12 mouse cellular contexts compared by ENCODE assay signal in the genomic region with DNA sequence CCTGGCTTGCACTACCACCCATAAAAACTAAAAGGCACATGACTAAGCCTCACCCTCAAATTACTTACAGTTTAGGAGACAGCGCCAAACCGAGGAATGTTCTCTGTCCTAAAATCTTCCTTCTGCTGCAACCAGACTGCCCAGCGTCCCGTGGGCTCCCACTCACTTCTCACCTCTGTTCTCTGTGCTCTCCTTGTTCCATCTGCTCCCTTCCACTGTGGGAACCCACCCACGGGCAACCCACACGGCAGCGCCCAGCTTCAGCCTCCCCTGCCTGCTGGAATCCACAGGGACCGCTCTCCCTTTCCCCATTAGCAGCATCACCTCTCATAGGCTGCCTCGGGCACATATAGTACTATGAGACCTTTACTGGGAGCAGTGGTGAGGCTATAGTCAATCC. TPM values are rescaled to one million over a fixed set of nuclear protein-coding genes. Genes with fewer than 3 reads are reported as not detected.
A peak's percentile ranks its signal among the peaks of the same experiment; 100 is the strongest.
DNase-seq lines count a peak whose midpoint lies in the region; ATAC-seq lines count a peak whose summit lies in the region.
"Had no signal": no experiment of that assay in that cellular context is flagged by ENCODE, and none has a peak within 500 bp of the region (broad histone marks: within the 10 kb centered on the region; RNA-seq: fewer than 3 reads in every experiment).

No protein-coding gene starts in this region.

- H3K4me1 ChIP-seq in limb, embryonic 13.5 days, result peaks cover 64% of the 10 kb centered on the region
- H3K4me1 ChIP-seq in limb, embryonic 10.5 days, result peaks cover 26% of the 10 kb centered on the region
- H3K4me1 ChIP-seq in embryonic facial prominence, embryonic 15.5 days, result peaks cover 55% of the 10 kb centered on the region
- H3K4me1 ChIP-seq in stomach, embryonic 14.5 days (ENCODE audit: control insufficient read depth, insufficient read depth, low read length), result peaks cover 20% of the 10 kb centered on the region
- H3K4me1 ChIP-seq in midbrain, embryonic 15.5 days, result peaks cover 41% of the 10 kb centered on the region
- H3K4me1 ChIP-seq in midbrain, embryonic 14.5 days (ENCODE audit: control insufficient read depth, insufficient read depth, low read length), result peaks cover 19% of the 10 kb centered on the region

- H3K36me3 ChIP-seq in limb, embryonic 13.5 days, result no peaks in the 10 kb centered on the region
- H3K36me3 ChIP-seq in limb, embryonic 10.5 days, result no peaks in the 10 kb centered on the region
- no peaks in the 10 kb centered on the region for H3K36me3 ChIP-seq in embryonic facial prominence, embryonic 15.5 days
- H3K36me3 ChIP-seq in stomach, embryonic 14.5 days (ENCODE audit: control insufficient read depth, insufficient read depth, low read length), result no peaks in the 10 kb centered on the region
- H3K36me3 ChIP-seq in midbrain, embryonic 15.5 days (replicated peaks), result no peaks in the 10 kb centered on the region
- no peaks in the 10 kb centered on the region for H3K36me3 ChIP-seq in midbrain, embryonic 14.5 days (ENCODE audit: control insufficient read depth, insufficient read depth, low read length)
- H3K36me3 ChIP-seq: forebrain, embryonic 12.5 days had no signal

- no peak for DNase-seq in limb, embryonic 10.5 days (ENCODE audit: low spot score)
- peak; percentile 72 for DNase-seq in layer of hippocampus, adult 9-11 months
- no peak for DNase-seq in midbrain, embryonic 14.5 days
- DNase-seq: adrenal gland, postnatal 14 days; heart, adult 18-20 months; heart, postnatal 4 days had no signal

- H3K9ac ChIP-seq in limb, embryonic 13.5 days, result no peak overlapping the region
- no peak overlapping the region for H3K9ac ChIP-seq in embryonic facial prominence, embryonic 15.5 days
- H3K9ac ChIP-seq in stomach, embryonic 14.5 days (replicated peaks; ENCODE audit: low read depth, low read length), result no peak overlapping the region
- no peak overlapping the region for H3K9ac ChIP-seq in midbrain, embryonic 15.5 days
- no peak overlapping the region for H3K9ac ChIP-seq in midbrain, embryonic 14.5 days (replicated peaks; ENCODE audit: low read length)
- H3K9ac ChIP-seq: forebrain, embryonic 12.5 days; liver, embryonic 14.5 days had no signal

- WGBS in limb, embryonic 13.5 days, result 71% methylated on average over 9 of the region's 9 CpGs
- WGBS in limb, embryonic 10.5 days, result 82% methylated on average over 9 of the region's 9 CpGs
- WGBS in embryonic facial prominence, embryonic 15.5 days, result 70% methylated on average over 9 of the region's 9 CpGs
- 86% methylated on average over 9 of the region's 9 CpGs for WGBS in stomach, embryonic 14.5 days
- 89% methylated on average over 9 of the region's 9 CpGs for WGBS in midbrain, embryonic 15.5 days
- 92% methylated on average over 9 of the region's 9 CpGs for WGBS in midbrain, embryonic 14.5 days

- H3K9me3 ChIP-seq in limb, embryonic 13.5 days, result no peaks in the 10 kb centered on the region
- no peaks in the 10 kb centered on the region for H3K9me3 ChIP-seq in limb, embryonic 10.5 days (replicated peaks)
- no peaks in the 10 kb centered on the region for H3K9me3 ChIP-seq in embryonic facial prominence, embryonic 15.5 days (replicated peaks)
- H3K9me3 ChIP-seq in stomach, embryonic 14.5 days (ENCODE audit: control insufficient read depth, low read depth, low read length), result no peaks in the 10 kb centered on the region
- no peaks in the 10 kb centered on the region for H3K9me3 ChIP-seq in midbrain, embryonic 15.5 days
- no peaks in the 10 kb centered on the region for H3K9me3 ChIP-seq in midbrain, embryonic 14.5 days (ENCODE audit: control insufficient read depth, low read length)
- H3K9me3 ChIP-seq: forebrain, embryonic 12.5 days had no signal

- H3K27me3 ChIP-seq in limb, embryonic 13.5 days, result peaks cover 33% of the 10 kb centered on the region
- peaks cover 50% of the 10 kb centered on the region for H3K27me3 ChIP-seq in limb, embryonic 10.5 days (ENCODE audit: low read depth, poor library complexity, severe bottlenecking)
- H3K27me3 ChIP-seq in embryonic facial prominence, embryonic 15.5 days, result 0 out of 2 replicates have a peak, but pooled peaks cover 2% of the 10 kb centered on the region
- no peaks in the 10 kb centered on the region for H3K27me3 ChIP-seq in stomach, embryonic 14.5 days (ENCODE audit: control insufficient read depth, insufficient read depth, low read length)
- no peaks in the 10 kb centered on the region for H3K27me3 ChIP-seq in midbrain, embryonic 15.5 days (replicated peaks)
- H3K27me3 ChIP-seq in midbrain, embryonic 14.5 days (ENCODE audit: control insufficient read depth, insufficient read depth, low read length), result no peaks in the 10 kb centered on the region

- H3K27ac ChIP-seq in limb, embryonic 13.5 days, result peak overlapping the region; percentile 6; the same call in 1 of the 2 replicates
- no peak overlapping the region for H3K27ac ChIP-seq in limb, embryonic 10.5 days
- H3K27ac ChIP-seq in embryonic facial prominence, embryonic 15.5 days (replicated peaks), result peak overlapping the region; percentile 80
- H3K27ac ChIP-seq in stomach, embryonic 14.5 days (ENCODE audit: low read length), result peak overlapping the region; percentile 66; the same call in 1 of the 2 replicates
- H3K27ac ChIP-seq in midbrain, embryonic 15.5 days, result no peak overlapping the region
- no peak overlapping the region for H3K27ac ChIP-seq in midbrain, embryonic 14.5 days (replicated peaks; ENCODE audit: low read depth, low read length)
- H3K27ac ChIP-seq: forebrain, embryonic 12.5 days; liver, embryonic 14.5 days had no signal

- ATAC-seq in limb, embryonic 13.5 days (ENCODE audit: low FRiP score, low read depth), result no peak
- no peak for ATAC-seq in embryonic facial prominence, embryonic 15.5 days (ENCODE audit: insufficient number of reproducible peaks, low FRiP score, low TSS enrichment, low read depth)
- no peak for ATAC-seq in stomach, embryonic 14.5 days (ENCODE audit: insufficient number of reproducible peaks, insufficient read depth, low FRiP score, low read depth)
- ATAC-seq in midbrain, embryonic 15.5 days (replicated peaks), result no peak
- no peak for ATAC-seq in midbrain, embryonic 14.5 days (ENCODE audit: low FRiP score, low TSS enrichment)

- H3K4me2 ChIP-seq in limb, embryonic 13.5 days (replicated peaks), result no peak overlapping the region
- no peak overlapping the region for H3K4me2 ChIP-seq in embryonic facial prominence, embryonic 15.5 days (replicated peaks)
- no peak overlapping the region for H3K4me2 ChIP-seq in stomach, embryonic 14.5 days (replicated peaks; ENCODE audit: low read depth, low read length)
- no peak overlapping the region for H3K4me2 ChIP-seq in midbrain, embryonic 15.5 days
- no peak overlapping the region for H3K4me2 ChIP-seq in midbrain, embryonic 14.5 days (ENCODE audit: low read length)
- H3K4me2 ChIP-seq: forebrain, embryonic 12.5 days had no signal

- no peak overlapping the region for H3K4me3 ChIP-seq in limb, embryonic 13.5 days
- H3K4me3 ChIP-seq in limb, embryonic 10.5 days, result no peak overlapping the region
- no peak overlapping the region for H3K4me3 ChIP-seq in embryonic facial prominence, embryonic 15.5 days (replicated peaks)
- no peak overlapping the region for H3K4me3 ChIP-seq in stomach, embryonic 14.5 days (ENCODE audit: low read depth, low read length)
- no peak overlapping the region for H3K4me3 ChIP-seq in midbrain, embryonic 15.5 days
- no peak overlapping the region for H3K4me3 ChIP-seq in midbrain, embryonic 14.5 days (replicated peaks; ENCODE audit: low read depth, low read length)
- H3K4me3 ChIP-seq: forebrain, embryonic 12.5 days had no signal

RNA-seq across cellular contexts. Expression of gene Rab15, which starts 3.8 kb away (rescaled TPM):
- polyA plus RNA-seq in limb, embryonic 13.5 days (2015; fragmentation: Nextera tagmentation; extraction: Ambion mirVana), result 21.4 and 23.6 TPM in 2 replicates
- 8.3 and 9.0 TPM in 2 replicates for polyA plus RNA-seq in limb, embryonic 10.5 days (2016; fragmentation: Nextera tagmentation; extraction: Ambion mirVana)
- polyA plus RNA-seq in embryonic facial prominence, embryonic 15.5 days (2015; fragmentation: Nextera tagmentation; extraction: Ambion mirVana), result 39.0 and 42.3 TPM in 2 replicates
- polyA plus RNA-seq in stomach, embryonic 14.5 days (2014; fragmentation: Nextera tagmentation; extraction: Ambion mirVana), result 31.2 and 31.5 TPM in 2 replicates
- polyA plus RNA-seq in midbrain, embryonic 15.5 days (2015; fragmentation: Nextera tagmentation; extraction: Ambion mirVana), result 47.0 and 50.2 TPM in 2 replicates
- polyA plus RNA-seq in midbrain, embryonic 14.5 days (2014; fragmentation: Nextera tagmentation; extraction: Ambion mirVana), result 25.4 and 32.3 TPM in 2 replicates

RNA-seq across cellular contexts. Expression of gene Gpx2, which starts 23.6 kb away (rescaled TPM):
- polyA plus RNA-seq in limb, embryonic 13.5 days (2015; fragmentation: Nextera tagmentation; extraction: Ambion mirVana), result 0.31 TPM in 1 of 2 replicates, not detected in the other
- polyA plus RNA-seq in limb, embryonic 10.5 days (2016; fragmentation: Nextera tagmentation; extraction: Ambion mirVana), result 6.4 and 9.0 TPM in 2 replicates
- 5.1 and 5.7 TPM in 2 replicates for polyA plus RNA-seq in embryonic facial prominence, embryonic 15.5 days (2015; fragmentation: Nextera tagmentation; extraction: Ambion mirVana)
- polyA plus RNA-seq in stomach, embryonic 14.5 days (2014; fragmentation: Nextera tagmentation; extraction: Ambion mirVana), result 102 and 109 TPM in 2 replicates
- 0.06 TPM in 1 of 2 replicates, not detected in the other for polyA plus RNA-seq in midbrain, embryonic 15.5 days (2015; fragmentation: Nextera tagmentation; extraction: Ambion mirVana)
- 0.09 TPM in 1 of 2 replicates, not detected in the other for polyA plus RNA-seq in midbrain, embryonic 14.5 days (2014; fragmentation: Nextera tagmentation; extraction: Ambion mirVana)

RNA-seq across cellular contexts. Expression of gene Fntb, which starts 53.5 kb away (rescaled TPM):
- polyA plus RNA-seq in limb, embryonic 13.5 days (2015; fragmentation: Nextera tagmentation; extraction: Ambion mirVana), result 42.6 and 44.1 TPM in 2 replicates
- 43.1 and 48.2 TPM in 2 replicates for polyA plus RNA-seq in limb, embryonic 10.5 days (2016; fragmentation: Nextera tagmentation; extraction: Ambion mirVana)
- polyA plus RNA-seq in embryonic facial prominence, embryonic 15.5 days (2015; fragmentation: Nextera tagmentation; extraction: Ambion mirVana), result 46.8 and 47.1 TPM in 2 replicates
- polyA plus RNA-seq in stomach, embryonic 14.5 days (2014; fragmentation: Nextera tagmentation; extraction: Ambion mirVana), result 42.8 and 44.8 TPM in 2 replicates
- polyA plus RNA-seq in midbrain, embryonic 15.5 days (2015; fragmentation: Nextera tagmentation; extraction: Ambion mirVana), result 43.5 and 44.3 TPM in 2 replicates
- polyA plus RNA-seq in midbrain, embryonic 14.5 days (2014; fragmentation: Nextera tagmentation; extraction: Ambion mirVana), result 33.1 and 39.9 TPM in 2 replicates

RNA-seq across cellular contexts. Expression of gene Churc1, which starts 53.6 kb away (rescaled TPM):
- polyA plus RNA-seq in limb, embryonic 13.5 days (2015; fragmentation: Nextera tagmentation; extraction: Ambion mirVana), result 104 and 107 TPM in 2 replicates
- 107 and 118 TPM in 2 replicates for polyA plus RNA-seq in limb, embryonic 10.5 days (2016; fragmentation: Nextera tagmentation; extraction: Ambion mirVana)
- 125 and 127 TPM in 2 replicates for polyA plus RNA-seq in embryonic facial prominence, embryonic 15.5 days (2015; fragmentation: Nextera tagmentation; extraction: Ambion mirVana)
- polyA plus RNA-seq in stomach, embryonic 14.5 days (2014; fragmentation: Nextera tagmentation; extraction: Ambion mirVana), result 145 and 165 TPM in 2 replicates
- 127 and 131 TPM in 2 replicates for polyA plus RNA-seq in midbrain, embryonic 15.5 days (2015; fragmentation: Nextera tagmentation; extraction: Ambion mirVana)
- 103 and 129 TPM in 2 replicates for polyA plus RNA-seq in midbrain, embryonic 14.5 days (2014; fragmentation: Nextera tagmentation; extraction: Ambion mirVana)

Comparison
In these comparisons a context has a peak if more than half of its experiments do, and no peak if none do; other contexts are left out.
1. H3K27ac ChIP-seq: peak in limb, embryonic 13.5 days (single experiment), embryonic facial prominence, embryonic 15.5 days (single experiment) and stomach, embryonic 14.5 days (single experiment); none in limb, embryonic 10.5 days (single experiment), midbrain, embryonic 15.5 days (single experiment) and midbrain, embryonic 14.5 days (single experiment).
2. RNA of gene Gpx2, which starts 23.6 kb away (polyA plus RNA-seq): 102 to 109 TPM in stomach, embryonic 14.5 days; 6.4 to 9.0 TPM in limb, embryonic 10.5 days, 5.1 to 5.7 TPM in embryonic facial prominence, embryonic 15.5 days, 0.31 TPM in limb, embryonic 13.5 days, 0.06 TPM in midbrain, embryonic 15.5 days and 0.09 TPM in midbrain, embryonic 14.5 days; every median in the first group is over 10 times any median in the second.